Mouse (Mus musculus): Measurements from ENCODE around the gene Nckap5. TPM values are rescaled to one million over a fixed set of nuclear protein-coding genes. Genes with fewer than 3 reads are reported as not detected.

Gene Nckap5
- polyA plus RNA-seq, 1 experiment from 2014 or later: 16.6 TPM

DNA sequence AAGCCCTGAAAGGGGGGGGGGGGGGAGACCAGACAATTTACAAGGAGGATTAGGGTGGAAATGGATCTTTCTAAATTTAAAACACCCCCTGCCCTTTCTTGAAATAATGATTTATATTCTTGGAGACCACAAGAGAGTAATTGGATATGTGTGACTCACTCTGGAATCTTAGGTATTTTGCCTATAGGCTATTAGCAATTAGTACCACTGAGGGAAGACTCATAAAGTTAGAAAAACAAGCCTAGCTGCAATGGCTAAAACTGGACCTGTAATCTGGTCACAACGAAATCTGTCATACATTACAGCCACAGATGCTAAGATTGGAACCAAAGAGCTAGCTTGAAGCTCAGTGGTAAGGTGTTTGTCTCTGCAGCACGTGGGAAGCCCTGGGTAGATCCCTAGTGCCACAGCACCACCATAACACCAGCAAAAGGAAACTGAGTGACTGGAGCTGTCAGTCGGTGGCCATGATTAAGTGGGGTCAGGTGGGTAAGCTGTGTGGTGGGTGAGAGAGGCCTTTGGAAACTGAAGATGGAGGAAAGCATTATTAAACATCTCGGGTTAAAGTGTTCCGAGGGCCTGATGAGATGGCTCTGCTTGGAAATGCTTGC, 318.7 kb downstream of the Nckap5 start:
- WGBS: 84% methylated on average over 5 of the region's 5 CpGs
- no peaks in the 10 kb centered on the region for H3K9me3 ChIP-seq (replicated peaks; ENCODE audit: control insufficient read depth, low read length)
- no peak for ATAC-seq
- H3K4me2 ChIP-seq (ENCODE audit: low read length): no peak overlapping the region
- DNase-seq (ENCODE audit: low spot score): no peak
- H3K27me3 ChIP-seq (replicated peaks; ENCODE audit: control insufficient read depth, insufficient read depth, low read length): no peaks in the 10 kb centered on the region
- no peaks in the 10 kb centered on the region for H3K36me3 ChIP-seq (ENCODE audit: control insufficient read depth, insufficient read depth, low read length)
- no peaks in the 10 kb centered on the region for H3K4me1 ChIP-seq (ENCODE audit: control insufficient read depth, insufficient read depth, low read length)
- no peak overlapping the region for H3K4me3 ChIP-seq (ENCODE audit: low read depth, low read length)
- H3K9ac ChIP-seq (ENCODE audit: low read length): no peak overlapping the region
- no peak overlapping the region for H3K27ac ChIP-seq (ENCODE audit: low read depth, low read length)

DNA sequence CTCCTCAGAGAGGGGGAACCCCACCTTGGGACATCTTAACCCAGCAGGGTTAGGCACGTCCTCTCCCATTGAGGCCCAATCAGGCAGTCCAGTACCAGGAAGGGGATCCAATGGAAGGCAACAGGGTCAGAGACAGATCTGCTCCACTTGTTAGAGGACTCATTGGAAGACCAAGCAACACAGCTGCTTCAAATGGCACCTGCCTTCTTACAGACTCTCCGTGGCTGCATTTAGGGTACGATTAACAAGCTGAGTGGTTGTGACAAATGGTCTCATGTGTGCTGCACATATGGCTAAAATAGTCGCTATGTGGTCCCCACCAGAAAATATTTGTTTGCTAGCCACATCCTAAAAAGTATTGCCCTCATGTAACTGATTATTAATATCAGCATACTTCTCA, 325.9 kb downstream of the Nckap5 start:
- H3K4me2 ChIP-seq (ENCODE audit: low read length): no peak overlapping the region
- H3K9ac ChIP-seq (ENCODE audit: low read length): no peak overlapping the region
- H3K4me3 ChIP-seq (ENCODE audit: low read depth, low read length): no peak overlapping the region
- DNase-seq (ENCODE audit: low spot score) (no peak), ATAC-seq (no peak)
- no peak overlapping the region for H3K27ac ChIP-seq (ENCODE audit: low read depth, low read length)
- 86% methylated on average over 4 of the region's 4 CpGs for WGBS
- H3K9me3 ChIP-seq (replicated peaks; ENCODE audit: control insufficient read depth, low read length): no peaks in the 10 kb centered on the region
- H3K4me1 ChIP-seq (ENCODE audit: control insufficient read depth, insufficient read depth, low read length): no peaks in the 10 kb centered on the region
- no peaks in the 10 kb centered on the region for H3K27me3 ChIP-seq (replicated peaks; ENCODE audit: control insufficient read depth, insufficient read depth, low read length)
- no peaks in the 10 kb centered on the region for H3K36me3 ChIP-seq (ENCODE audit: control insufficient read depth, insufficient read depth, low read length)

DNA sequence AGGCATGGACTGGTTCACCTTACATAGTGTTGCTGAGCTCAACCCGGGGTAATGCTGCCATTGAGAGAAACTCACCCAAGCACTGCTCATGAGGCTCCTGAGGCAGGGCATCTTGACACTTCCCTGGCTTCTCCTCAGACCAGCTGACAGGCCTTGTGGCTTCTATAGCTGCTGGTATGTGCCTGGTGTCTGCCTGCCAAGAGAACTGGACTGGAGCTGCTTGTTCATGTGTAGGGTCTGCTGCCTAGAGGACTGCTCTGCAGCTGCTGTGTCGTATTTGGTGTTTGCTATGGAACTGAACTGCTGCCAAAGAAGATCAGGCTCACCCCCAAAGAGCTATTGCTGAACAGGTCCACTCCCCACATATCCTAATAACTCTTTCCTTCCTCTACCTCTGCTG, 327.9 kb downstream of the Nckap5 start:
- Histone ChIP-seq H3K9ac (ENCODE audit: low read length) (no peak overlapping the region), H3K27ac (ENCODE audit: low read depth, low read length) (no peak overlapping the region), H3K4me3 (ENCODE audit: low read depth, low read length) (no peak overlapping the region), H3K27me3 (replicated peaks; ENCODE audit: control insufficient read depth, insufficient read depth, low read length) (no peaks in the 10 kb centered on the region), H3K9me3 (replicated peaks; ENCODE audit: control insufficient read depth, low read length) (no peaks in the 10 kb centered on the region), H3K36me3 (ENCODE audit: control insufficient read depth, insufficient read depth, low read length) (no peaks in the 10 kb centered on the region), H3K4me1 (ENCODE audit: control insufficient read depth, insufficient read depth, low read length) (no peaks in the 10 kb centered on the region), H3K4me2 (ENCODE audit: low read length) (no peak overlapping the region)
- WGBS: 77% methylated on average over 2 of the region's 2 CpGs
- ATAC-seq (no peak), DNase-seq (ENCODE audit: low spot score) (no peak)

- no peak for DNase-seq (ENCODE audit: low spot score)
- peaks cover 3% of the 10 kb centered on the region; the same call in 1 of the 2 replicates for H3K4me1 ChIP-seq (ENCODE audit: control insufficient read depth, insufficient read depth, low read length)
- no peak overlapping the region for H3K4me2 ChIP-seq (ENCODE audit: low read length)
- ATAC-seq: no peak
- H3K36me3 ChIP-seq (ENCODE audit: control insufficient read depth, insufficient read depth, low read length): no peaks in the 10 kb centered on the region
- no peak overlapping the region for H3K4me3 ChIP-seq (ENCODE audit: low read depth, low read length)
- no peaks in the 10 kb centered on the region for H3K9me3 ChIP-seq (replicated peaks; ENCODE audit: control insufficient read depth, low read length)
- H3K27ac ChIP-seq (ENCODE audit: low read depth, low read length): no peak overlapping the region
- H3K27me3 ChIP-seq (replicated peaks; ENCODE audit: control insufficient read depth, insufficient read depth, low read length): no peaks in the 10 kb centered on the region
- WGBS: 81% methylated on average over 7 of the region's 7 CpGs
- no peak overlapping the region for H3K9ac ChIP-seq (ENCODE audit: low read length)
These were observed 333.9 kb downstream of the Nckap5 start for GRCm38 (mm10) chr1:126496722-126497121.

- Histone ChIP-seq H3K36me3 (ENCODE audit: control insufficient read depth, insufficient read depth, low read length) (no peaks in the 10 kb centered on the region), H3K4me3 (ENCODE audit: low read depth, low read length) (peak overlapping the region; percentile 49), H3K27ac (ENCODE audit: low read depth, low read length) (peak overlapping the region; percentile 81), H3K9me3 (replicated peaks; ENCODE audit: control insufficient read depth, low read length) (no peaks in the 10 kb centered on the region), H3K9ac (ENCODE audit: low read length) (peak overlapping the region; percentile 75), H3K4me2 (ENCODE audit: low read length) (peak overlapping the region; percentile 68), H3K27me3 (replicated peaks; ENCODE audit: control insufficient read depth, insufficient read depth, low read length) (no peaks in the 10 kb centered on the region), H3K4me1 (ENCODE audit: control insufficient read depth, insufficient read depth, low read length) (peaks cover 13% of the 10 kb centered on the region)
- ATAC-seq: peak; percentile 89
- WGBS: 2% methylated on average over 35 of the region's 35 CpGs
- DNase-seq (ENCODE audit: low spot score): peak; percentile 81
These were observed 338.2 kb downstream of the Nckap5 start for GRCm38 (mm10) chr1:126492206-126493071.

GRCm38 (mm10) chr1:126491412-126491811, 339.2 kb downstream of the Nckap5 start:
- Histone ChIP-seq H3K4me2 (ENCODE audit: low read length) (peak overlapping the region; percentile 68), H3K4me1 (ENCODE audit: control insufficient read depth, insufficient read depth, low read length) (peaks cover 13% of the 10 kb centered on the region), H3K9ac (ENCODE audit: low read length) (peak overlapping the region; percentile 22; the same call in 1 of the 2 replicates), H3K27me3 (replicated peaks; ENCODE audit: control insufficient read depth, insufficient read depth, low read length) (no peaks in the 10 kb centered on the region), H3K4me3 (ENCODE audit: low read depth, low read length) (peak overlapping the region; percentile 49), H3K27ac (ENCODE audit: low read depth, low read length) (no peak overlapping the region), H3K36me3 (ENCODE audit: control insufficient read depth, insufficient read depth, low read length) (no peaks in the 10 kb centered on the region), H3K9me3 (replicated peaks; ENCODE audit: control insufficient read depth, low read length) (no peaks in the 10 kb centered on the region)
- WGBS: 72% methylated on average over 5 of the region's 5 CpGs
- ATAC-seq (peak; percentile 7; the same call in 1 of the 2 replicates), DNase-seq (ENCODE audit: low spot score) (no peak)

DNA sequence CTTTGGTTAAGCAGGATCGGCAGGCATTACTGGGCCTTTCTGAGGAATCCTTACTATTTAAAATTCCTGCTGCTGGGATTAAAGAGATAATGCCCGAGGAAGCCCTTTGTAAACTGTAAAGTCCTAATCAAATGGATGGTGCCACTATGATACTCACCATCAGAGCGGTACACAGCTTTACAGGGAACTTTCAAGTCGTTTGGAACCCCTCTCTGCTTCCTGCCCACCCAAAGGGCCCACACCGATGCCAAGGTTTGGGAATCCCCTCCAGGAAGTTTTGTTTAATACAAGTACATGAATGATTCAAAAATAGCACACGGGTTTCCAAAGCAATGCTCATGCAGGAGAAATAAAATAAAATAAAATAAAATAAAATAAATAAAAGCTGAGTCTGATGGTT, 340.3 kb downstream of the Nckap5 start:
- H3K27me3 ChIP-seq (replicated peaks; ENCODE audit: control insufficient read depth, insufficient read depth, low read length): no peaks in the 10 kb centered on the region
- ATAC-seq (no peak), DNase-seq (ENCODE audit: low spot score) (no peak)
- 0 out of 2 replicates have a peak overlapping the region, but pooled peaks have one; percentile 49 for H3K4me3 ChIP-seq (ENCODE audit: low read depth, low read length)
- H3K9ac ChIP-seq (ENCODE audit: low read length): no peak overlapping the region
- H3K4me1 ChIP-seq (ENCODE audit: control insufficient read depth, insufficient read depth, low read length): peaks cover 13% of the 10 kb centered on the region
- H3K27ac ChIP-seq (ENCODE audit: low read depth, low read length): no peak overlapping the region
- no peaks in the 10 kb centered on the region for H3K9me3 ChIP-seq (replicated peaks; ENCODE audit: control insufficient read depth, low read length)
- H3K4me2 ChIP-seq (ENCODE audit: low read length): peak overlapping the region; percentile 68
- H3K36me3 ChIP-seq (ENCODE audit: control insufficient read depth, insufficient read depth, low read length): no peaks in the 10 kb centered on the region
- 21% methylated on average over 6 of the region's 6 CpGs for WGBS

GRCm38 (mm10) chr1:126484664-126485087, 345.9 kb downstream of the Nckap5 start:
- peaks cover 6% of the 10 kb centered on the region for H3K4me1 ChIP-seq (ENCODE audit: control insufficient read depth, insufficient read depth, low read length)
- H3K9me3 ChIP-seq (replicated peaks; ENCODE audit: control insufficient read depth, low read length): no peaks in the 10 kb centered on the region
- no peaks in the 10 kb centered on the region for H3K27me3 ChIP-seq (replicated peaks; ENCODE audit: control insufficient read depth, insufficient read depth, low read length)
- 76% methylated on average over 6 of the region's 6 CpGs for WGBS
- H3K4me2 ChIP-seq (ENCODE audit: low read length): no peak overlapping the region
- ATAC-seq (peak; percentile 42; the same call in 1 of the 2 replicates), DNase-seq (ENCODE audit: low spot score) (no peak)
- no peak overlapping the region for H3K9ac ChIP-seq (ENCODE audit: low read length)
- no peak overlapping the region; the same call in 1 of the 2 replicates for H3K27ac ChIP-seq (ENCODE audit: low read depth, low read length)
- no peaks in the 10 kb centered on the region for H3K36me3 ChIP-seq (ENCODE audit: control insufficient read depth, insufficient read depth, low read length)
- H3K4me3 ChIP-seq (ENCODE audit: low read depth, low read length): no peak overlapping the region

DNA sequence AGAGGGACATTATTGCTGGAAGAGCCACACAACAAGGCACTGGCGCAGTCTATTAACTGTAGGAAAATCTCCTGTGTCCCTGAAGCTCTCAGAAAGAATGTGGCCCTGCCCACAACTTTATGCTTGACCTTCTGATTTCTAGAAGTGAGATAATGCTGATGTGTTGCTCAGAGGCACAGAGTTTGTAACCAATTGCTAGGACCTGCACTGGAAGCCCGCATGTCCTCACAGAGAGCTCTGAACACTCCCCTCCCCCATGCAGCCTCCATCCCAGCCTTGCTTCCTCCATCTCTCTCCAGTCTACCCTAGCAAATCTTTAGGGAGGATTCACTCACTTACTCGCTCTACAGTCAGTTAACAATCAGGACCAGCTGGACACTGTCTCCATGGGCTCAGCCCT, 346.9 kb downstream of the Nckap5 start:
- 96% methylated on average over 3 of the region's 3 CpGs for WGBS
- Histone ChIP-seq H3K9me3 (replicated peaks; ENCODE audit: control insufficient read depth, low read length) (no peaks in the 10 kb centered on the region), H3K4me3 (ENCODE audit: low read depth, low read length) (no peak overlapping the region), H3K36me3 (ENCODE audit: control insufficient read depth, insufficient read depth, low read length) (no peaks in the 10 kb centered on the region), H3K27ac (ENCODE audit: low read depth, low read length) (no peak overlapping the region), H3K9ac (ENCODE audit: low read length) (no peak overlapping the region), H3K4me2 (ENCODE audit: low read length) (no peak overlapping the region), H3K4me1 (ENCODE audit: control insufficient read depth, insufficient read depth, low read length) (peaks cover 4% of the 10 kb centered on the region), H3K27me3 (replicated peaks; ENCODE audit: control insufficient read depth, insufficient read depth, low read length) (no peaks in the 10 kb centered on the region)
- no peak for DNase-seq (ENCODE audit: low spot score)
- no peak for ATAC-seq

Data from forebrain, embryonic 14.5 days (tissue).